Comparison of ENCODE assay signal across 8 mouse cellular contexts in genomic region chr4:106910201-106911172, GRCm38 (mm10). TPM values are rescaled to one million over a fixed set of nuclear protein-coding genes. Genes with fewer than 3 reads are reported as not detected.
DNase-seq lines count a peak whose midpoint lies in the region; ATAC-seq and TF ChIP-seq lines count a peak whose summit lies in the region.

Gene Ssbp3, plus strand, starts transcription at chr4:106910701.

- peak; percentile 91 for DNase-seq in CD4-positive helper T cell, adult 2 months (ENCODE audit: low read depth, low spot score)
- peak; percentile 98 for DNase-seq in kidney, postnatal 0 days (ENCODE audit: low spot score)
- peak; percentile 65 to 70 for DNase-seq in natural killer cell, adult 2 months (ENCODE audit: low spot score in 2 of 2)

- peak within 1 kb of the TSS; percentile 100 for H3K9ac ChIP-seq in heart, embryonic 13.5 days
- H3K9ac ChIP-seq in kidney, postnatal 0 days (ENCODE audit: low read depth, low read length) = peak within 1 kb of the TSS; percentile 94
- H3K9ac ChIP-seq in liver, embryonic 12.5 days = peak within 1 kb of the TSS; percentile 100
- peak within 1 kb of the TSS; percentile 99 for H3K9ac ChIP-seq in stomach, embryonic 14.5 days (replicated peaks; ENCODE audit: low read depth, low read length)

- H3K36me3 ChIP-seq in heart, embryonic 13.5 days = peaks cover 20% of the 10 kb centered on the region
- peaks cover 4% of the 10 kb centered on the region for H3K36me3 ChIP-seq in kidney, postnatal 0 days (ENCODE audit: insufficient read depth, low read length)
- peaks cover 27% of the 10 kb centered on the region for H3K36me3 ChIP-seq in liver, embryonic 12.5 days
- peaks cover 13% of the 10 kb centered on the region for H3K36me3 ChIP-seq in stomach, embryonic 14.5 days (ENCODE audit: control insufficient read depth, insufficient read depth, low read length)

- no peak for TF ChIP-seq POLR2A in bone marrow macrophage, adult 2 months (IDR thresholded peaks at IDR 0.05; ENCODE audit: borderline replicate concordance, low read depth, low read length)

- ATAC-seq in erythroblast, adult 5-6 weeks (replicated peaks; ENCODE audit: low FRiP score, poor library complexity, severe bottlenecking) = peak; percentile 60
- ATAC-seq in heart, embryonic 13.5 days (ENCODE audit: extremely low read depth, insufficient number of reproducible peaks, low FRiP score, low TSS enrichment) = peak; percentile 39
- peak; percentile 50 for ATAC-seq in kidney, postnatal 0 days (replicated peaks; ENCODE audit: low FRiP score, low read depth)
- ATAC-seq in liver, embryonic 12.5 days = peak; percentile 28
- peak; percentile 34 for ATAC-seq in stomach, embryonic 14.5 days (ENCODE audit: insufficient number of reproducible peaks, insufficient read depth, low FRiP score, low read depth)

- peak within 1 kb of the TSS; percentile 84 for H3K4me3 ChIP-seq in bone marrow macrophage, adult 2 months (ENCODE audit: insufficient read depth, low read length)
- peak within 1 kb of the TSS; percentile 95 for H3K4me3 ChIP-seq in heart, embryonic 13.5 days
- peak within 1 kb of the TSS; percentile 98 for H3K4me3 ChIP-seq in kidney, postnatal 0 days (replicated peaks; ENCODE audit: low read depth, low read length)
- H3K4me3 ChIP-seq in liver, embryonic 12.5 days = peak within 1 kb of the TSS; percentile 99
- peak within 1 kb of the TSS; percentile 100 for H3K4me3 ChIP-seq in stomach, embryonic 14.5 days (ENCODE audit: low read depth, low read length)

- no peak; the same call in 1 of the 2 replicates for TF ChIP-seq CTCF in bone marrow macrophage, adult 2 months (IDR thresholded peaks at IDR 0.05; ENCODE audit: low read depth, low read length)
- TF ChIP-seq CTCF in kidney, postnatal 0 days (IDR thresholded peaks at IDR 0.05; ENCODE audit: low read depth) = no peak

- no peaks in the 10 kb centered on the region for H3K27me3 ChIP-seq in heart, embryonic 13.5 days (replicated peaks)
- H3K27me3 ChIP-seq in kidney, postnatal 0 days (ENCODE audit: insufficient read depth, low read length) = no peaks in the 10 kb centered on the region
- no peaks in the 10 kb centered on the region for H3K27me3 ChIP-seq in liver, embryonic 12.5 days (replicated peaks)
- H3K27me3 ChIP-seq in stomach, embryonic 14.5 days (ENCODE audit: control insufficient read depth, insufficient read depth, low read length) = no peaks in the 10 kb centered on the region

- peak within 1 kb of the TSS; percentile 85 for H3K27ac ChIP-seq in bone marrow macrophage, adult 2 months (ENCODE audit: insufficient read depth, low read depth, low read length)
- H3K27ac ChIP-seq in heart, embryonic 13.5 days (replicated peaks) = peak within 1 kb of the TSS; percentile 100
- H3K27ac ChIP-seq in kidney, postnatal 0 days = peak within 1 kb of the TSS; percentile 97
- H3K27ac ChIP-seq in liver, embryonic 12.5 days = peak within 1 kb of the TSS; percentile 98
- peak within 1 kb of the TSS; percentile 100 for H3K27ac ChIP-seq in stomach, embryonic 14.5 days (ENCODE audit: low read length)

- no peaks in the 10 kb centered on the region for H3K9me3 ChIP-seq in heart, embryonic 13.5 days
- H3K9me3 ChIP-seq in kidney, postnatal 0 days (replicated peaks; ENCODE audit: low read length) = no peaks in the 10 kb centered on the region
- no peaks in the 10 kb centered on the region for H3K9me3 ChIP-seq in liver, embryonic 12.5 days (replicated peaks)
- H3K9me3 ChIP-seq in stomach, embryonic 14.5 days (ENCODE audit: control insufficient read depth, low read depth, low read length) = no peaks in the 10 kb centered on the region

- peaks cover 27% of the 10 kb centered on the region for H3K4me1 ChIP-seq in bone marrow macrophage, adult 2 months (ENCODE audit: control insufficient read depth, insufficient read depth, low read length)
- peaks cover 63% of the 10 kb centered on the region for H3K4me1 ChIP-seq in heart, embryonic 13.5 days
- H3K4me1 ChIP-seq in kidney, postnatal 0 days (replicated peaks; ENCODE audit: insufficient read depth, low read length) = peaks cover 40% of the 10 kb centered on the region
- H3K4me1 ChIP-seq in liver, embryonic 12.5 days = peaks cover 66% of the 10 kb centered on the region
- peaks cover 55% of the 10 kb centered on the region for H3K4me1 ChIP-seq in stomach, embryonic 14.5 days (ENCODE audit: control insufficient read depth, insufficient read depth, low read length)

- under 1% methylated on average over 44 of the region's 51 CpGs for WGBS in heart, embryonic 13.5 days
- WGBS in kidney, postnatal 0 days = under 1% methylated on average over 47 of the region's 51 CpGs
- under 1% methylated on average over 48 of the region's 51 CpGs for WGBS in liver, embryonic 12.5 days (ENCODE audit: insufficient replicate concordance)
- under 1% methylated on average over 45 of the region's 51 CpGs for WGBS in stomach, embryonic 14.5 days

- H3K4me2 ChIP-seq in heart, embryonic 13.5 days = peak within 1 kb of the TSS; percentile 97
- H3K4me2 ChIP-seq in kidney, postnatal 0 days (ENCODE audit: low read length) = peak within 1 kb of the TSS; percentile 97
- H3K4me2 ChIP-seq in liver, embryonic 12.5 days = peak within 1 kb of the TSS; percentile 99
- H3K4me2 ChIP-seq in stomach, embryonic 14.5 days (replicated peaks; ENCODE audit: low read depth, low read length) = peak within 1 kb of the TSS; percentile 85

RNA-seq across cellular contexts. Expression of gene Ssbp3, which starts in this region (rescaled TPM):
- polyA plus RNA-seq in bone marrow macrophage, adult 2 months (2012; ENCODE audit: insufficient read depth, insufficient read length, missing spikeins) = 34.8 and 39.3 TPM in 2 replicates
- 55.9 and 73.4 TPM in 2 replicates for total RNA-seq in erythroblast, adult 5-6 weeks (2015; ENCODE audit: low replicate concordance)
- total RNA-seq in erythroblast, adult 5-6 weeks (2017; ENCODE audit: low replicate concordance) = 49.8 and 56.6 TPM in 2 replicates
- polyA plus RNA-seq in heart, embryonic 13.5 days (2015; fragmentation: Nextera tagmentation; extraction: Ambion mirVana) = 59.8 and 61.9 TPM in 2 replicates
- 62.6 and 68.3 TPM in 2 replicates for polyA plus RNA-seq in kidney, postnatal 0 days (2015; fragmentation: Nextera tagmentation; extraction: Ambion mirVana)
- 98.6 and 118 TPM in 2 replicates for polyA plus RNA-seq in liver, embryonic 12.5 days (2016; fragmentation: Nextera tagmentation; extraction: Ambion mirVana)
- 79.9 and 83.9 TPM in 2 replicates for polyA plus RNA-seq in stomach, embryonic 14.5 days (2014; fragmentation: Nextera tagmentation; extraction: Ambion mirVana)

Comparison
In these comparisons a context has a peak if more than half of its experiments do, and no peak if none do; other contexts are left out.
1. Peak in every context shown above with its lines: DNase-seq, ATAC-seq, H3K4me3 ChIP-seq and H3K27ac ChIP-seq.